11 mouse cellular contexts compared by ENCODE assay signal in the genomic region with DNA sequence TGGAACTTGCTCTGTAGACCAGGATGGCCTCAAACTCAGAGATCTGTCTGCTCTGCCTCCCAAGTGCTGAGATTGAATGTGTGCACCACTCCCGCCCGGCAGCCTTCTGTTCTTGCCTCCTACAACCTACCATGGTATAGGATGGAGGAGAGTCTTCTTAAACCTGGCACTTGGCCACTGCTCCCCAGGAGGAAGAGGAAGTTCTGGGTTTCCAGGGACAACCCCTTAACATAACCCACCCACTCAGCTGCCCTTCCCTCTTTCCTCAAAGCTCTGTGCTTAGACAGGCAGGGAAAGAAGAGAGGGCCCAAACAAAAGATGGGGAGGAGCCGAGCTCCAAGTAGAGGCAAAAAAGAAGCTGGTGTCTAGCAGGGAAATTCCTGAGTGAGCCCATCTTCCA. TPM values are rescaled to one million over a fixed set of nuclear protein-coding genes. Genes with fewer than 3 reads are reported as not detected.
DNase-seq lines count a peak whose midpoint lies in the region; ATAC-seq and TF ChIP-seq lines count a peak whose summit lies in the region.
"Had no signal": no experiment of that assay in that cellular context is flagged by ENCODE, and none has a peak within 500 bp of the region (broad histone marks: within the 10 kb centered on the region; RNA-seq: fewer than 3 reads in every experiment).

No protein-coding gene starts in this region.

- ATAC-seq in hindbrain, postnatal 0 days: no peak
- no peak for ATAC-seq in embryonic facial prominence, embryonic 13.5 days (ENCODE audit: insufficient number of reproducible peaks, insufficient read depth, low FRiP score, low TSS enrichment, low read depth)
- peak; percentile 23 for ATAC-seq in monocyte, adult 5-6 weeks (replicated peaks; ENCODE audit: insufficient number of reproducible peaks, low FRiP score, low TSS enrichment, poor library complexity, severe bottlenecking)

- no peaks in the 10 kb centered on the region for H3K36me3 ChIP-seq in hindbrain, embryonic 10.5 days
- no peaks in the 10 kb centered on the region for H3K36me3 ChIP-seq in hindbrain, postnatal 0 days (ENCODE audit: insufficient read depth, low read length)
- H3K36me3 ChIP-seq in embryonic facial prominence, embryonic 13.5 days: no peaks in the 10 kb centered on the region
- H3K36me3 ChIP-seq: hindbrain, embryonic 13.5 days had no signal

- WGBS in hindbrain, embryonic 10.5 days: 49% methylated on average over 3 of the region's 3 CpGs
- 44% methylated on average over 3 of the region's 3 CpGs for WGBS in hindbrain, postnatal 0 days
- 62% methylated on average over 3 of the region's 3 CpGs for WGBS in embryonic facial prominence, embryonic 13.5 days

- H3K4me2 ChIP-seq in hindbrain, postnatal 0 days (ENCODE audit: low read depth, low read length): no peak overlapping the region
- peak overlapping the region; percentile 83; the same call in 1 of the 2 replicates for H3K4me2 ChIP-seq in embryonic facial prominence, embryonic 13.5 days

- H3K27ac ChIP-seq in hindbrain, embryonic 10.5 days: no peak overlapping the region
- no peak overlapping the region for H3K27ac ChIP-seq in hindbrain, postnatal 0 days
- no peak overlapping the region for H3K27ac ChIP-seq in embryonic facial prominence, embryonic 13.5 days
- H3K27ac ChIP-seq: hindbrain, embryonic 13.5 days had no signal

- H3K9me3 ChIP-seq in hindbrain, embryonic 10.5 days: no peaks in the 10 kb centered on the region
- no peaks in the 10 kb centered on the region for H3K9me3 ChIP-seq in hindbrain, postnatal 0 days (ENCODE audit: low read length)
- no peaks in the 10 kb centered on the region for H3K9me3 ChIP-seq in embryonic facial prominence, embryonic 13.5 days
- H3K9me3 ChIP-seq: hindbrain, embryonic 13.5 days had no signal

- peaks cover 49% of the 10 kb centered on the region for H3K4me1 ChIP-seq in hindbrain, embryonic 10.5 days (replicated peaks)
- peaks cover 4% of the 10 kb centered on the region; the same call in 1 of the 2 replicates for H3K4me1 ChIP-seq in hindbrain, postnatal 0 days (ENCODE audit: insufficient read depth, low read length)
- peaks cover 48% of the 10 kb centered on the region for H3K4me1 ChIP-seq in embryonic facial prominence, embryonic 13.5 days

- H3K27me3 ChIP-seq in hindbrain, embryonic 10.5 days (ENCODE audit: insufficient read depth, poor library complexity, severe bottlenecking): peaks cover 85% of the 10 kb centered on the region
- peaks cover 38% of the 10 kb centered on the region for H3K27me3 ChIP-seq in hindbrain, postnatal 0 days (ENCODE audit: insufficient read depth, low read length)
- peaks cover 81% of the 10 kb centered on the region for H3K27me3 ChIP-seq in embryonic facial prominence, embryonic 13.5 days

- H3K9ac ChIP-seq in hindbrain, postnatal 0 days (replicated peaks; ENCODE audit: low read length): no peak overlapping the region
- no peak overlapping the region for H3K9ac ChIP-seq in embryonic facial prominence, embryonic 13.5 days

- TF ChIP-seq CTCF in hindbrain, postnatal 0 days (IDR thresholded peaks at IDR 0.05; ENCODE audit: low read depth): no peak

- H3K4me3 ChIP-seq in hindbrain, embryonic 10.5 days: peak overlapping the region; percentile 58; the same call in 1 of the 2 replicates
- H3K4me3 ChIP-seq in hindbrain, postnatal 0 days (ENCODE audit: low read length): no peak overlapping the region
- H3K4me3 ChIP-seq in embryonic facial prominence, embryonic 13.5 days: no peak overlapping the region

- no peak for DNase-seq in hindbrain, embryonic 10.5 days (ENCODE audit: low spot score)
- no peak for DNase-seq in hindbrain, postnatal 0 days (ENCODE audit: low spot score)
- peak; percentile 49 to 55 for DNase-seq in right cerebral cortex, adult 2 months (ENCODE audit: low spot score in 2 of 2)
- DNase-seq in right cerebral cortex, postnatal 36 days (ENCODE audit: low spot score in 2 of 2): no peak
- no peak for DNase-seq in cerebellum, adult 11-12 months
- DNase-seq: cerebellum, postnatal 14 days; kidney, postnatal 4 days had no signal

RNA-seq across cellular contexts. Expression of a gene that starts 0.7 kb away (rescaled TPM):
- 3.0 and 3.2 TPM in 2 replicates for polyA plus RNA-seq in hindbrain, embryonic 10.5 days (2016; fragmentation: Nextera tagmentation; extraction: Ambion mirVana)
- 0.14 and 1.4 TPM in 2 replicates for total RNA-seq in hindbrain, postnatal 0 days (2014; rRNA removed)
- 0.99 and 1.7 TPM in 2 replicates for polyA plus RNA-seq in hindbrain, postnatal 0 days (2015; fragmentation: Nextera tagmentation; extraction: Ambion mirVana)
- 8.1 and 10.6 TPM in 2 replicates for polyA plus RNA-seq in embryonic facial prominence, embryonic 13.5 days (2015; fragmentation: Nextera tagmentation; extraction: Ambion mirVana)
- 25.9 to 40.4 TPM (median 27.4 TPM) in 3 replicates for total RNA-seq in monocyte, adult 5-6 weeks (2017)

RNA-seq across cellular contexts. Expression of a gene that starts 24.7 kb away (rescaled TPM):
- 4.7 and 5.4 TPM in 2 replicates for polyA plus RNA-seq in hindbrain, embryonic 10.5 days (2016; fragmentation: Nextera tagmentation; extraction: Ambion mirVana)
- total RNA-seq in hindbrain, postnatal 0 days (2014; rRNA removed): 0.99 and 2.9 TPM in 2 replicates
- polyA plus RNA-seq in hindbrain, postnatal 0 days (2015; fragmentation: Nextera tagmentation; extraction: Ambion mirVana): 1.7 and 2.3 TPM in 2 replicates
- 10.2 and 12.7 TPM in 2 replicates for polyA plus RNA-seq in embryonic facial prominence, embryonic 13.5 days (2015; fragmentation: Nextera tagmentation; extraction: Ambion mirVana)
- total RNA-seq in monocyte, adult 5-6 weeks (2017): 1.1 TPM in 1 of 3 replicates, not detected in the others

RNA-seq across cellular contexts. Expression of a gene that starts 34.9 kb away (rescaled TPM):
- polyA plus RNA-seq in hindbrain, embryonic 10.5 days (2016; fragmentation: Nextera tagmentation; extraction: Ambion mirVana): 0.25 TPM in 1 of 2 replicates, not detected in the other
- 4.3 and 11.8 TPM in 2 replicates for total RNA-seq in hindbrain, postnatal 0 days (2014; rRNA removed)
- 6.0 and 7.8 TPM in 2 replicates for polyA plus RNA-seq in hindbrain, postnatal 0 days (2015; fragmentation: Nextera tagmentation; extraction: Ambion mirVana)
- 2.0 and 3.4 TPM in 2 replicates for polyA plus RNA-seq in embryonic facial prominence, embryonic 13.5 days (2015; fragmentation: Nextera tagmentation; extraction: Ambion mirVana)
- not detected in 3 replicates for total RNA-seq in monocyte, adult 5-6 weeks (2017)
- total RNA-seq: gastrocnemius, adult 8-10 months had no signal

RNA-seq across cellular contexts. Expression of a gene that starts 44.1 kb away (rescaled TPM):
- polyA plus RNA-seq in hindbrain, embryonic 10.5 days (2016; fragmentation: Nextera tagmentation; extraction: Ambion mirVana): 11.6 and 14.1 TPM in 2 replicates
- total RNA-seq in hindbrain, postnatal 0 days (2014; rRNA removed): 11.5 and 22.1 TPM in 2 replicates
- polyA plus RNA-seq in hindbrain, postnatal 0 days (2015; fragmentation: Nextera tagmentation; extraction: Ambion mirVana): 11.8 TPM in 2 replicates
- polyA plus RNA-seq in embryonic facial prominence, embryonic 13.5 days (2015; fragmentation: Nextera tagmentation; extraction: Ambion mirVana): 9.5 and 12.1 TPM in 2 replicates
- not detected in 3 replicates for total RNA-seq in monocyte, adult 5-6 weeks (2017)

Comparison
In these comparisons a context has a peak if more than half of its experiments do, and no peak if none do; other contexts are left out.
1. DNase-seq: peak in right cerebral cortex, adult 2 months (2 of 2); none in hindbrain, embryonic 10.5 days (single experiment), hindbrain, postnatal 0 days (single experiment), right cerebral cortex, postnatal 36 days (0 of 2) and cerebellum, adult 11-12 months (single experiment).